Mouse (Mus musculus) forelimb bud, embryonic 11.5 days (tissue): Measurements from ENCODE around the gene Btbd35f29.
"Not testable (repeated sequence)": the region's sequence is repeated elsewhere in the genome, so short reads cannot be mapped to it uniquely, and the experiment has no call there.

Experiments used
- DNase-seq: peaks from one replicate; pipeline ENCODE4 v3.0.0-alpha.2; 2012; ENCODE audit warnings: low read depth, low spot score

Btbd35f29 gene

GRCm38 (mm10) chrX:31117374-31117773 is at the start of gene Btbd35f29:
Gene Btbd35f29, plus strand, starts transcription at chrX:31117674.
- DNase-seq, result not testable (repeated sequence)

GRCm38 (mm10) chrX:31141416-31141815 is 23.9 kb downstream of the Btbd35f29 start:
- not testable (repeated sequence) for DNase-seq

- DNase-seq, result not testable (repeated sequence)
Measured at GRCm38 (mm10) chrX:31145144-31145543, 27.7 kb downstream of the Btbd35f29 start.

GRCm38 (mm10) chrX:31145835-31146234 is 28.4 kb downstream of the Btbd35f29 start:
- not testable (repeated sequence) for DNase-seq

GRCm38 (mm10) chrX:31158534-31159085 is 41.1 kb downstream of the Btbd35f29 start:
- not testable (repeated sequence) for DNase-seq

- DNase-seq, result not testable (repeated sequence)
Measured at GRCm38 (mm10) chrX:31159450-31160322, 42.2 kb downstream of the Btbd35f29 start.

GRCm38 (mm10) chrX:31160554-31160953 is 43.1 kb downstream of the Btbd35f29 start:
- DNase-seq, result not testable (repeated sequence)

GRCm38 (mm10) chrX:31162638-31163037 is 45.2 kb downstream of the Btbd35f29 start:
- DNase-seq, result not testable (repeated sequence)

GRCm38 (mm10) chrX:31165193-31165592 is 47.7 kb downstream of the Btbd35f29 start:
- DNase-seq, result not testable (repeated sequence)
